Comparison of ENCODE assay signal across 1 mouse cellular context in the genomic region with DNA sequence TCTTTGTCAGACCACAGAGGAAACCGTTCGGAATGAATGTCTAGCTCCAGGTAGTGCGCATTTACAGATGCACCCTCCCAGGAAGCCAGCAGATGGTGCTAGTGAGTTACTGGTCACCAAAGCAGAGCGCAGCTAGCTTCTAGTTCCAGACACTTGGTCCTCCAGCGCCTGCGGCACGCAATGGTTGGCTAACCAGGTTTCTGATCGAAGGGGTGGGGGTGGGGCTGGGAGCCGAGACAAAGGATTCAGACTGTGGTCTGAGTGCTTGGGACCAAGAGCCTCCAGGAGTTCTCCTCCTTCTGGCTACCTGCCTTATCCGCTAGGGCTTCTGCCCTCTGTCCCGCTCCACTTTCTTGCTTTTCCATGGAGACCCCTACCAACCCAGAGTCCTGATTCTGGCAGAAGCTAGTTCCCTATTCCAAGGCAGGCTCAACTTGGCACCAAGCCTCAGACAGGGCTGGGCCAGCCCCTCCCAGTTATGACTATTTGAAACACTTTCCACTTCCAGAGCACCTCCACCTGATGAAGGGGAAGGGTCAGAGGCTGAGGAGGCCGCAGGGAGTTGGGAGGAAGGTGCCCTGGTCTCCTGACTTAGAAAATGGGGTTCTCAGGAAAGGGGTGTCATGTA.
TF ChIP-seq lines count a peak whose summit lies in the region.

No protein-coding gene starts in this region.

TF ChIP-seq in MEL, 35 proteins besides CTCF, POLR2A, EP300 and RAD21:
- TF ChIP-seq ZC3H11A (IDR thresholded peaks at IDR 0.05; ENCODE audit: low read depth, low read length) (peak; percentile 73), MAZ (IDR thresholded peaks at IDR 0.05; ENCODE audit: low read depth, low read length) (0 out of 2 replicates have a peak, but pooled peaks have one; percentile 62), MXI1 (IDR thresholded peaks at IDR 0.05; ENCODE audit: low read depth, low read length) (no peak), SMC3 (IDR thresholded peaks at IDR 0.05; ENCODE audit: low read depth, low read length) (peak; percentile 93), SIN3A (IDR thresholded peaks at IDR 0.05; ENCODE audit: low read length) (peak; percentile 22; the same call in 1 of the 2 replicates)
